Mouse (Mus musculus): ENCODE data around the gene Gm10378.
"Not testable (repeated sequence)": the region's sequence is repeated elsewhere in the genome, so short reads cannot be mapped to it uniquely, and the experiment has no call there.

DNA sequence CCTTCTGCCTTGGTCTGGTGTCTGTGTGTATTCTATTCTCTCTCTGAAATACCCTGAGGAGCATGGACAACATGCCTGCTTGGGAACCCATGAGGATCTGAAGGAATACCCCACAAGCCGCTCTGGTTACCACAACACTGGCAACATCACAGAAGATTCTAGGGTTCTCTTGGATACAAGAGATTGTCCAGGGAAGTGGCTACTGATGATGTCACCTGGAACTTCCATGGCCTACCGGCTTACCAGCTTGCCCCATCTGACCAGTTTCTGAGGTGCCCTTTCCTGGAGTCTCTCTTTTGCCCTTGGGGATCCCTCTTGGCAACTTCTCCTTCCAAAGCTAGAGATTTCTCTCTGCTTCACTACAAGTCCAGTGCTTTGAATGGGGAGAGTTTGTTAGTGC lies 13.9 kb upstream of the Gm10378 start, which contains the start of gene Gm3633:
- not testable (repeated sequence) for TF ChIP-seq CTCF (IDR thresholded peaks at IDR 0.05; ENCODE audit: low read depth, low read length); POLR2A (IDR thresholded peaks at IDR 0.05; ENCODE audit: extremely low read depth, insufficient read depth, low read length)
